Mouse (Mus musculus) hindbrain, embryonic 14.5 days (tissue): ENCODE measurements at regions not wholly inside any gene's neighbourhood (a gene's known extent, or its start where the extent isn't known, plus 50 kb on each side); places are given as distances from the start of the nearest gene placed in this dataset.
A peak's percentile ranks its signal among the peaks of the same experiment; 100 is the strongest.

Source experiments
- ATAC-seq: fragments of 200-750 bp; cut with Nextera tagmentation; 2 replicates; pipeline ENCODE4 v1.8.0; 2017; ENCODE audit warnings: moderate number of reproducible peaks, mild to moderate bottlenecking, moderate TSS enrichment, moderate library complexity; ENCODE audit not compliant: low FRiP score
- DNase-seq: peaks from one replicate; pipeline ENCODE4 v3.0.0-alpha.2; 2015; ENCODE audit warnings: low spot score
- H3K27ac ChIP-seq: fragments of 300-500 bp; sonication (generic); 2 replicates; pipeline ENCODE4 v1.5.1; 2014; ENCODE audit warnings: mild to moderate bottlenecking, moderate library complexity
- H3K27me3 ChIP-seq: fragments of 300-500 bp; sonication (generic); 2 replicates; pipeline ENCODE4 v1.6.1; 2014; ENCODE audit warnings: mild to moderate bottlenecking, low read length, mixed read lengths; ENCODE audit not compliant: control insufficient read depth, insufficient read depth
- H3K36me3 ChIP-seq: fragments of 300-500 bp; sonication (generic); replicated peaks from 2 replicates; pipeline ENCODE4 v1.6.1; 2014; ENCODE audit not compliant: control insufficient read depth, insufficient read depth
- H3K4me1 ChIP-seq: fragments of 300-500 bp; sonication (generic); replicated peaks from 2 replicates; pipeline ENCODE4 v1.6.1; 2014; ENCODE audit warnings: antibody characterized with exemption, low read length, mixed read lengths; ENCODE audit not compliant: control insufficient read depth, insufficient read depth
- H3K4me2 ChIP-seq: fragments of 300-500 bp; sonication (generic); replicated peaks from 2 replicates; pipeline ENCODE4 v1.6.1; 2014; ENCODE audit warnings: mild to moderate bottlenecking, moderate library complexity
- H3K4me3 ChIP-seq: fragments of 300-500 bp; sonication (generic); replicated peaks from 2 replicates; pipeline ENCODE4 v1.5.1; 2014; ENCODE audit warnings: mild to moderate bottlenecking, low read length
- H3K9ac ChIP-seq: fragments of 300-500 bp; sonication (generic); 2 replicates; pipeline ENCODE4 v1.6.1; 2014
- H3K9me3 ChIP-seq: fragments of 300-500 bp; sonication (generic); 2 replicates; pipeline ENCODE4 v1.6.1; 2016; ENCODE audit warnings: low read length; ENCODE audit not compliant: control insufficient read depth
- WGBS: fragments of 180-500 bp; shearing (Covaris S2); extraction: QIAGEN DNeasy Blood & Tissue Kit; methylation state at CpG from one replicate; pipeline ENCODE4 v1.1.7; 2014; 5-methylcytosine and 5-hydroxymethylcytosine counted together

- DNase-seq = peak; percentile 74
- H3K9me3 ChIP-seq = no peaks in the 10 kb centered on the region
- 52% methylated on average over 3 of the region's 3 CpGs for WGBS
Measured at GRCm38 (mm10) chr2:107869304-107869958, 579.0 kb downstream of the Kcna4 start.

DNA sequence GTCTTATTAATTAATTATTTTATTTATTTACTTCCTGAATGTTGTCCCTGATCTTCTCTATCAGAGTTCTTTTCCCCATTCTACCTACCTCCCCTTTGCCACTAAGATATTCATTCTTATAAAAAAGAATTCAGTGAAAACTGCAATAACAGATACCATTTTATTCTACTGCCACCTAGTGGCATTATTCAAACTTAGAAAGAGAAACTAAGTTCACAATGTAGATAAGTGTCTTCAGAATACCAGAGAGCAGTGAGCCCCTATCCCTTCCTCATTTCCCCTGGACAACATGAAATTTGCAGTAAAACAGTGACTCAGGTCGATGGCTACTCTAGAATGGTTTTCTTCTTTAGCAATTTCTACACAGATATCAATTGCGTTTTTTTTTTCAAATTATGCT lies 589.2 kb downstream of the Kcna4 start:
- Histone ChIP-seq H3K36me3 (no peaks in the 10 kb centered on the region), H3K4me2 (no peak overlapping the region), H3K4me3 (no peak overlapping the region), H3K4me1 (no peaks in the 10 kb centered on the region), H3K27me3 (no peaks in the 10 kb centered on the region), H3K9me3 (no peaks in the 10 kb centered on the region), H3K27ac (no peak overlapping the region), H3K9ac (no peak overlapping the region)
- ATAC-seq (no peak), DNase-seq (peak; percentile 84)
- 33% methylated on average over 2 of the region's 2 CpGs for WGBS

More at GRCm38 (mm10) chr2:107869304-107869958, 579.0 kb downstream of the Kcna4 start:
- H3K27ac ChIP-seq = no peak overlapping the region
- ATAC-seq = peak; percentile 88
- no peak overlapping the region for H3K4me2 ChIP-seq
- no peak overlapping the region for H3K4me3 ChIP-seq
- H3K36me3 ChIP-seq = no peaks in the 10 kb centered on the region
- H3K27me3 ChIP-seq = no peaks in the 10 kb centered on the region
- H3K9ac ChIP-seq = no peak overlapping the region
- H3K4me1 ChIP-seq = no peaks in the 10 kb centered on the region

DNA sequence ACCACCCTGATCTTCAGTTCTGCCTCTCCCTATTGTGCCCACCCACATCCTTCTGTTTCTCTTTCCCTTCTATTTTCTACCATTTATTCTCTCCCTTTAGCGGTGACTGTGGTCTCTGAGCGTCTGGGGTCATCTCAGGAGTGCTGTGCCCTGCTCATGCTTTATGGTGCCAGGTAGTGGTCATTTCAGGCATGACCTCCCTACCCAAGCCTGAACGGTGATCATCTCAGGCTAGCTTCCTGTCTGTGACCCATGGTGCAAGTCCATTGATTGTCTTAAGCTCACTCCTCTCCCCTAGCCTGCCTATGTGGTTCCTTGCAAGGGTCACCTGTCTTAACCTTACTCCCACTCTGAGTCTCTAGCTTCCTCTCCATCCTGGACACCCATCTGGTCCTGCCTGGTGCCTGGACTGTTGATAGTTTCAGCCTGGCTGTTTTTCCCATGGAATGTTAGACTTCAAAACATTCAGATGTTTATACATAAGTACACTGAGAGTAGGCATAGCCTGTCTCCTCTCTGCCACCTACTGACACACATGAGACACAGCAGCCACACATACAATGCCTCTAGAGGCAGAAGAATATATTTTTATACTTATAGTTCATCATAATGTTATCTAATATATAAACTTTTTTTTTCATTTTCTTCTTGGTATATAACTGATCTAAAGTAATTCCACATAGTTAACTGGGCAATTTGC lies 595.8 kb downstream of the Kcna4 start:
- peak; percentile 34; the same call in 1 of the 2 replicates for ATAC-seq

GRCm38 (mm10) chr2:107888245-107888644 lies 597.8 kb downstream of the Kcna4 start:
- no peaks in the 10 kb centered on the region for H3K27me3 ChIP-seq
- ATAC-seq (0 out of 2 replicates have a peak, but pooled peaks have one; percentile 48), DNase-seq (no peak)
- no peaks in the 10 kb centered on the region for H3K36me3 ChIP-seq
- H3K9me3 ChIP-seq = no peaks in the 10 kb centered on the region
- no peak overlapping the region for H3K9ac ChIP-seq
- H3K4me1 ChIP-seq = no peaks in the 10 kb centered on the region
- no peak overlapping the region for H3K4me3 ChIP-seq
- no peak overlapping the region for H3K27ac ChIP-seq
- no peak overlapping the region for H3K4me2 ChIP-seq

More for the DNA sequence above, 595.8 kb downstream of the Kcna4 start:
- H3K4me2 ChIP-seq = no peak overlapping the region
- H3K27ac ChIP-seq = no peak overlapping the region
- no peak for DNase-seq
- no peaks in the 10 kb centered on the region for H3K4me1 ChIP-seq
- no peak overlapping the region for H3K4me3 ChIP-seq
- no peak overlapping the region for H3K9ac ChIP-seq
- H3K27me3 ChIP-seq = no peaks in the 10 kb centered on the region
- H3K36me3 ChIP-seq = no peaks in the 10 kb centered on the region
- H3K9me3 ChIP-seq = no peaks in the 10 kb centered on the region
- WGBS = 88% methylated on average over 3 of the region's 3 CpGs

- WGBS = 69% methylated on average over 2 of the region's 2 CpGs
- no peaks in the 10 kb centered on the region for H3K27me3 ChIP-seq
- H3K27ac ChIP-seq = no peak overlapping the region
- H3K9ac ChIP-seq = no peak overlapping the region
- no peak for ATAC-seq
- H3K4me1 ChIP-seq = no peaks in the 10 kb centered on the region
- H3K9me3 ChIP-seq = no peaks in the 10 kb centered on the region
- no peak for DNase-seq
- no peak overlapping the region for H3K4me3 ChIP-seq
- no peaks in the 10 kb centered on the region for H3K36me3 ChIP-seq
- no peak overlapping the region for H3K4me2 ChIP-seq
Measured at GRCm38 (mm10) chr2:107925116-107925515, 634.7 kb downstream of the Kcna4 start.

DNA sequence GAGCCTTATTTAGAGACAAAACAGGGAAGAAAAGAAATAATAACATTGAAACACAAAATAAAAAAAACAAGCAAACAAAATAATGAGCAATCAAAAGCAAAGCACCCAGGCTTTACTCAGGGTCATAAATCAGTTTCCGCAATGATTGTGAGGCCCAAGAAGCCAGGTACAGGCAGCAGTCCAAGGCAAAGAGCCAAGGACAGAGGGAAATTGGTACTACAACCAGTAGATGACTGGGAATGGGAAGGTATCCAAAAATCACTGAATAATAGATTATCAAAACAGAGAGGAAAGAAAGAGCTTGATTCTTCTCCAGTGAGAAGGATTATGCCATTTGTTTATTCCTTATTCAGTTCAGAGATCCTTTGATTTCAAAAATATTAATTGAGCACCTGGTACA lies 636.2 kb downstream of the Kcna4 start:
- no peak for ATAC-seq
- no peaks in the 10 kb centered on the region for H3K36me3 ChIP-seq
- no peak overlapping the region for H3K4me3 ChIP-seq
- H3K4me2 ChIP-seq = no peak overlapping the region
- H3K27me3 ChIP-seq = no peaks in the 10 kb centered on the region
- H3K27ac ChIP-seq = no peak overlapping the region
- 85% methylated on average over 1 of the region's 1 CpGs for WGBS
- H3K9ac ChIP-seq = no peak overlapping the region
- H3K4me1 ChIP-seq = no peaks in the 10 kb centered on the region
- DNase-seq = no peak
- no peaks in the 10 kb centered on the region for H3K9me3 ChIP-seq

DNA sequence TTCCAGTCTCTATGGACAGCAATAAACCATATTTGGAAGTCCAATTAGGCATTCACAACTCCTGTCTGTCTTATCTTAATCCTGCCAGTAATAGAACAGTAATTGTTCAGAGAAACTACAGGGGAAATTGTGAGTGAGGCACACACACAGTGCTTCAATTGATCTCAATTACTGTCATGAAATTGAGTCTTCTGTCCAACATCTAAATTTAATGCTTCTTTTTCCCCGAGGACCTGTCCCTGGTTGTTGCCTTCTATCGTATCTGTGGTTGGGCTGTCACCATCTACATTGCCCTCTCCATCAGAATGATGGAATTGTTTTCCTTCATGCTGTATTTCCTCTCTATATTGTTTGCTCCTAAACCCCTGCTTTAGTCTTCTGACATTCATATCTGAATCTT lies 644.9 kb downstream of the Kcna4 start:
- H3K27me3 ChIP-seq = no peaks in the 10 kb centered on the region
- H3K4me1 ChIP-seq = 0 out of 2 replicates have a peak, but pooled peaks cover 4% of the 10 kb centered on the region
- no peaks in the 10 kb centered on the region for H3K9me3 ChIP-seq
- no peak overlapping the region for H3K4me3 ChIP-seq
- no peaks in the 10 kb centered on the region for H3K36me3 ChIP-seq
- no peak overlapping the region for H3K9ac ChIP-seq
- H3K27ac ChIP-seq = no peak overlapping the region
- WGBS = 37% methylated on average over 2 of the region's 2 CpGs
- ATAC-seq = peak; percentile 77
- no peak for DNase-seq
- no peak overlapping the region for H3K4me2 ChIP-seq

- Histone ChIP-seq H3K27me3 (no peaks in the 10 kb centered on the region), H3K4me2 (no peak overlapping the region), H3K4me1 (0 out of 2 replicates have a peak, but pooled peaks cover 4% of the 10 kb centered on the region), H3K36me3 (no peaks in the 10 kb centered on the region), H3K4me3 (no peak overlapping the region), H3K27ac (no peak overlapping the region), H3K9ac (no peak overlapping the region), H3K9me3 (no peaks in the 10 kb centered on the region)
- ATAC-seq = peak; percentile 81
- WGBS = 61% methylated on average over 2 of the region's 2 CpGs
- peak; percentile 50 for DNase-seq
Measured at GRCm38 (mm10) chr2:107935775-107936174, 645.3 kb downstream of the Kcna4 start.

GRCm38 (mm10) chr2:107941374-107941773 lies 650.9 kb downstream of the Kcna4 start:
- DNase-seq = no peak
- no peak overlapping the region for H3K9ac ChIP-seq
- no peak overlapping the region for H3K27ac ChIP-seq
- no peaks in the 10 kb centered on the region for H3K27me3 ChIP-seq
- no peaks in the 10 kb centered on the region for H3K4me1 ChIP-seq
- no peaks in the 10 kb centered on the region for H3K36me3 ChIP-seq
- H3K4me3 ChIP-seq = no peak overlapping the region
- no peak overlapping the region for H3K4me2 ChIP-seq
- no peaks in the 10 kb centered on the region for H3K9me3 ChIP-seq
- no peak for ATAC-seq
